Mouse (Mus musculus): Measurements from ENCODE around the gene Ckap2.

Ckap2 gene

GRCm38 (mm10) chr8:22185431-22186397 lies at the start of gene Ckap2:
Gene Ckap2 (minus strand): TSS chr8:22185819.
- peak; percentile 92 for DNase-seq (ENCODE audit: low read depth, low spot score)

GRCm38 (mm10) chr8:22228621-22229020 lies 43.0 kb upstream of the Ckap2 start:
- no peak for DNase-seq (ENCODE audit: low read depth, low spot score)

DNA sequence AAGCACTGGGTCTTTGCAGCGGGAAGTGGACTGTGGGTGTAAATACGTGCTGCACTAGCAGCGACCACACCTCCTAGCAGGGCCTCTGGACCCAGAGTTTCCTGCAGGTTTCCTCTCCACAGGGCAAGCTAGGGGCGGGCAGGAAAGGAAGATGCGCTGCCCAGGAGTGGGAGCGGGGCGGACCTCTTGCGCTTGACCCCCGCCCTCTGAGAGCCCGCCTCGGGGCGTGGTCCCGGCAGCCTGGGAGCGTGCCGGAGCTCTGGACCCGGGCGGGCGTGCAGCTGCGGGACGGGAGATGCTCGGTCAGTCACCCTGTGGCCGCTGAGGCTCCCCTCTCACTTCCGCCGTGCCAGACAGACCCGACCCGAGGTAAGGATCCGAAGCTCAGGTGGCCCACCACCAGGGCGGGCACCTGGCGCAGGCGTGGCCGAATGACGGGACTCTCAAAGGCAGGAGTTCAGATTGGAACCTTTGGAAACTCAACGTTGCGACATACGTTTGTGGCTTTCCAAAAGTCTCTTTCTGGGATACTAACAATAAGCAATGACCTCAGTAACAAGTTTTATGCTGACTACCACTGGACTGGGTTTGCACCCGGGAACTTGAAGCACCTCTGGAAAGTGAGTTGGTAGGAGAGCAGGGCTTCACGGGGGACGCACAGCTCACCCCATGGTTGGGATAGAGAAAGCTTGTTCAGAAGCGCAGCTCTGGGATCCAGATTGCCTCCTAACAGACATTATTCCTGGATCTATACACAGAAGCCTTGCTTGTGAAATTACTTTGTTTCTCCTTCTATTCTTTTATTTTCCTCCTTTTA lies 41.6 kb upstream of the Ckap2 start, which contains the start of gene Thsd1:
Gene Thsd1 (plus strand): TSS at position 253 of the 817 bp plus-strand sequence.
- peak; percentile 34 for DNase-seq (ENCODE audit: low read depth, low spot score)

DNA sequence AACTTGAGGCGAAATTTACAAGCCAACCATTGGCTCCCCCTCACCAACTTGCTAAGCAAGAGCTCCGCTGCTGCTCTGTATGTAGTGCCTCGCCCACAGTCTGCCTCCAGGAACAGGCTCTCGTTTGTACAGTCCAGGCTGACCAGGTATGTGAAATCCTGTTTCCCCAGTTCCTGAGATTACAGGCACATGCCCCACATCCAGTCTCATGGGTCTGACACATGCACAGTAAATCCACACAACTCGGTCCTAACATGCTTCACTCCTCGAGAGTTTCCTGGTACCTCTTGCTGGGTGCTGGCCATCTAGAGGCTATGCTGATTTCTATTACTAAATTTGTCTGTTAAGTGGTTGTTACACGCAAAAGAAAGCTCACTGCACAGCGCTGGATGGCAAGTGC lies 40.7 kb upstream of the Ckap2 start:
- no peak for DNase-seq (ENCODE audit: low read depth, low spot score)

DNA sequence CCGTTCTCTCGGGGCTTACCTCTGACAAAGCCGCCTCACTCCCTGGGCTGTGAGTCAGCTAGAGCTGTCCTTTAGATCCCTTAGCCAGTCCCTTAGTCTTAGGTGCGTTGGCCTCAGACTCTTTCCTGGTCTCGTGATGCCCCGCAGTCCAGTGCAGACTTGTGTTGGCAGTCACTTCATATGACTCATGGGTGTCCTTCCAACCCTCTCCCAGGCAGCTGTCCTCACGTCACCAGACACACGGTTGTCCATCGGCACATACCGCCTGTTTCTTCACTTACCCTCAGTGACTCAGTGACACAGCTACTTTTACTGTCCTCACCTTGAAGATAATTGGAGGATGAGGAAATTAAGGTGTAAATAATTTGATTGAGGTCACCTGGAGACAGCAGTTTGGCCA lies 29.2 kb upstream of the Ckap2 start:
- DNase-seq (ENCODE audit: low read depth, low spot score) = no peak

DNA sequence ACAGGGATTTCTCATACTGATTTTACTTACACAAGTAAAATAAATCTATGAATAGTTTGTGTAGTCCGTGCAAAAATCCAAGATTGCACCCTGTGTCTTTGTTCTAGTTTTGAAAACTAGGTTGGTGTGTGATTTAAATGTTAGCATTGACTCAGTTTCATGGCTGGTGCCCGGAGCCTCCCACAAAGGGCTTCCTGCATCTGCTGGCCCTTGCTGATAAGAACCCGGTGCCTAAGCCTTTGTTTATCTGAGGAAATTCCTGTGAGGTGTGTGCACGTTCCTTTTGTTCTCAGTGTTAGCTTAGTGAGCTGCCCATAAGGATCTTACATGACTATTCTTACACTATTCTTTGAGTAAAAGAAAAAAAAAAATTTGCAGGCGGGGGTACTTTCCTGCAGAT lies 23.4 kb upstream of the Ckap2 start:
- no peak for DNase-seq (ENCODE audit: low read depth, low spot score)

GRCm38 (mm10) chr8:22207535-22207934 lies 21.9 kb upstream of the Ckap2 start:
- DNase-seq (ENCODE audit: low read depth, low spot score) = no peak

DNA sequence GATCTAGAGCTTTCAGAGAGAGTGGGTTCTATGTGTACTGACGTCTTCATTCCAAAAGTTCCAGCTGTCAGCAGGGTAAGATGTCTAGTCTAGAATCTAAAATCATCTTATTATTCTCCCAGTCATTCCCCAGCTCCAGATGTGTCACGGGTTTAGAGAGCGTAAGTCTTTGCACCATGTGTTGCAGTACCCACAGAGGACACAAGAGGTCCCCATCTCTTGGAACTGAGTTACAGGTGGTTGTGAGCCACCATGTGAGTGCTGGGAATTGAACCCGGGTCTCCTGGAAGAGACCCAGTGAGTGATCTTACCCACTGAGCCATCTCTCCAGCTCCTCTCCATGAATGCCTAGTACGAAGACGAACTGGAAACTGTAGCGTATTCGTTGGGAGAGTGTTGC lies 13.9 kb upstream of the Ckap2 start:
- DNase-seq (ENCODE audit: low read depth, low spot score) = no peak

DNA sequence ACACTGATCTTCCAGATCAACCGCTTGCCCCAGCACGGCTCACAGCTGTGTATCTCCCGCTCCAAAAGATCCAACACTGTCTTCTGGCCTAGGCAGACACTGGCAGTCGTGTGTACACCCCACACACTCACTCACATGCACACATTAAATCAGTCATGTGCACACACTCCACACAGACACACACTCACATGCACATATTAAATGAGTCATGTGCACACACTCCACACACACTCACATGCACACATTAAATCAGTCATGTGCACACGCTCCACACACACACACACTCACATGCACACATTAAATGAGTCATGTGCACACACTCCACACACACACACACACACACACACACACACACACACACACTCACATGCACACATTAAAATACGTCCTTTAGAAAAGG lies 12.3 kb upstream of the Ckap2 start:
- no peak for DNase-seq (ENCODE audit: low read depth, low spot score)

DNA sequence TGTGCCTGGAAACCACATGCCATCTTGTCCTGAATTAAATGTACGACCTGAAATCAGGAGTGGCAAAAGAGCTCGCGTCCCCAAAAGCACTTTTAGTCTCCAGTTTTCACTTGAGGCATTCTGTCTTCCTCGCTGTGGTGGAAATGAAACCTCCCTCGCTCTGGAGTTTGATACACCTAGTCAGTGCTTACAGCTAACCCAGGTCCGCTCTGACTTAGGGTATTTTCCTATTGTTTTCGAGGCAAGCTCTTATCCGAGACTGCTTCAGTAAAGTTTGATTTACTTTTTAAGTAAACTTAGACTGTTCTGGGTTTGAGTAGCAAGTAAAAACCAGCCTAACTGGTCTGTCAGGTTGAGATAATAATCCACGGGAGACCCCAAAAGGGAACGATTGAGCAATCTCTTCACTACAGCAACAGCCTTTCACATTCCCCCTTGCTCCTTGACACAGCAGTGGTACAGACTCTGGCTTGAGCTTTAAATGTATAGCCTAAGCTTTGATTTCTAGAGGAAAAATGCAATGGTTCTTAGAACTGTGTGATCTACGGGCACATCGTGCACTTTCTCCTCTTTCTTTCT lies 7.9 kb upstream of the Ckap2 start:
- no peak for DNase-seq (ENCODE audit: low read depth, low spot score)

DNA sequence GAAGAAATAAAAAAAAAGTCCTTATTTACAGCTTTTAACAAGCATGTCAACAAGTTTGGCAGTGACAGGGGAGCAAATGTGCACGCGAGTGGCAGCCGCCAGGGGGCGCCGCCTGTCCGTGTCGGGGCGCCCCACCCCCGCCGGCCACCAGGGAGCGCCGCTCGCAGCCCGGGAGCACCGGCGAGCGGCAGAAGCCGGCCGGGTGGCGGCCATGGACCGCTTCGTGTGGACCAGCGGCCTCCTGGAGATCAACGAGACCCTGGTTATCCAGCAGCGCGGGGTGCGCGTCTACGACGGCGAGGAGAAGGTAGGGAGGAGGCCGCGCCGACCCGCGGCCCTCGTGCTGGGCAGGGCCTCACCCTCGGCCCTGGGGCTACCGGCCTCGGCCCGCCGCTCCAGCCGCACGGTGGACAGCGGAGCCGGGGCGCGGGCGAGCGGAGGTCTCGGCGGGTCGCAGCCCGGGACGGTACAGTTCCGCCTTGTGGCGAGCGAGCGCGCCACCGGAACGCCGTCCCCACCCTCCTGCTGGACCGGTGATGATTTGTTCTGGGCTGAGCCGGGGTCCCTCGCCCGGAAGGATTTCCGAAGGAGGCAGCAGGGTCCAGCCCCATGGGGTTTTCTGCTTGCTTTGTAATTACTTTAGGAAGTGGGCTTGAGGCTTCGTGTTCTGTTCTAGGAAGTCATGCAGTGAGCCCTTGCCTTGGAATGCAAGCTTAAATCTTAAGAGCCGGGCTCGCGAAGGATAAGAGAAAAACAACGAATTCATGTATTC lies 7.2 kb upstream of the Ckap2 start, which contains the start of gene Vps36:
Gene Vps36 (plus strand): TSS at position 150 of the 772 bp plus-strand sequence.
- peak; percentile 75 for DNase-seq (ENCODE audit: low read depth, low spot score)

- peak; percentile 26 for DNase-seq (ENCODE audit: low read depth, low spot score)
Observed at GRCm38 (mm10) chr8:22184884-22185283, 735 bp downstream of the Ckap2 start.

- no peak for DNase-seq (ENCODE audit: low read depth, low spot score)
Observed at GRCm38 (mm10) chr8:22175966-22176365, 9.7 kb downstream of the Ckap2 start.

DNA sequence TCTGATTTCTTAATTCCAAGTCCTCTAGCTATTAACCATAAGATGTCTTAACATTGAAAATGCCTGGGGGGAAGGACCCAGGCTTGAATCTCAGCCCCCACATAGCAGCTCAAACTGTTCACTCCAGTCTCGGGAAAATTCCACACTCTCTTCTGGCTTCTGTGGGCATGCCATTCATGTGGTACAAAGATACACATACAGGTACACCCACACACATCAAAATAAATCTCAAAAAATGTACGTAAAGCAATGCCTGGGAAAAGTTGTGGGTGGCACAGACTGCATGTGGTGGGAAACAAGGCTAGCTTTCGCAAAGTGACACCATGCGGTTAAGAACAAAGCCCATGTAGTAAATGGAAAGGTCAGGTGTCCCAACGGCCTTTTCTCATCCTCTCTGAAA lies 16.5 kb downstream of the Ckap2 start:
- DNase-seq (ENCODE audit: low read depth, low spot score) = no peak

DNA sequence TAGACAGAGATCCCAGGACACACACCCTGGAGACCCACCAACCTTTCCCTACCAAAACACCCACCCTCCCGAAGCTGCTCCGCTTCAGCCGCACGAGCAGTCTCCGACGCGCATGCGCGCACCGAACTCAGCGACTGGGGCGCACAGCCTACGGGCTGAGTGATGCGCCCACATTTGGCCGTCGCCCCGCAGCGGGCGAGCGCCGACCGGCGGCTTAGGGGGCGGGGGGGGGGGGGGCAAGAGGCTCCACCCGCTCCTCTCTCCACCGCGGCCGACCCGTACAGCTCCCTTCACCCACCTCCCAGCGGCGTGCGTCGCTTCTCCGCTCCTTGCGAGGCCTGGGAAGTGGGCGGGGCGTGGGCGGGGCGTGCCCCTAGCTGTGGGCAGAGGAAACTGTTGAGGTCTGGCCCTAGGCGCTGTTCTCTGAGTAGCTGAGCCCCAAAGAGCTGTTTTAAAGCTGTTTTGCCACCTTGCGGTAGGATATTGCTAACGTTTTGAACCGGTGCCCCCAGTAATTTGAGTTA lies 19.5 kb downstream of the Ckap2 start, which contains the start of gene Nek3:
Gene Nek3 (minus strand): TSS at position 356 of the 524 bp plus-strand sequence.
- peak; percentile 84 for DNase-seq (ENCODE audit: low read depth, low spot score)

DNA sequence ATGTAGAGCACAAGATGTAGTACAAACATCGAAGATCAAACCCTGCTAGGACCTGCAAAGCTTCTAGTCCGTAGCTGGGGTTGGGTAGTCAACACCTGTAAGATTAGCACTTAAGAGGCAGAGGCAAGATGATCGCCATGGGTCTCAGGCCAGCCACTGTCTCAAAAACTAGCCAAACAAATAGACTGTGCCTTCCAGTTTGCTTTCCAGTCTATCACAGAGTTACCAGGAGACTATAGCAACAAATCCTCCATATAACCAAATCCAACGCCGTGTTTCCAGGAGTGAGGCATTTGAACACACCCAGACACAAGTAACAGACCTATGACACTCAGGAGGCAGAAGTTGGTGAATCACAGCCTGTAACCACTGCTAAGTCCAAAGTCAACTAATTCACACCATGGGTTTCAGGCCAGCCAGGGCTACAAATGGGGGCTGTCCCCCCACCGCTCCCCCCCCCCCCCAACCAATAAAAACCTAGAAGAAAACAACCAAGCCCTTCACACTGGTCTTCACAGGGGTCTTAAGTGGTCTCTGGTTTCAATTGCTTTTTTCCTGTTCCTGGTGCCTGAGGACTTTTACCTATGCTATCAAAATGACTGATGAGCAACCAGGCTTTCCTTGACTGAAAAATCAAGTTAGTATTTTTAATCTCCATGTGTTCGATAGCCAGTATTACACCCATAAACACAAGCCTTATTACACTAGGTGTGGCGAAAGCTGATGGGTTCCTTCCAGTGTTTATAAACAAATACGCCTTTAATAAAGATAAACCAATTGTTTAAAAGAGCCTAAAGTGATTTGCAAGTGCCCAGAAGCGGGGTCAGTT lies 20.2 kb downstream of the Ckap2 start:
- no peak for DNase-seq (ENCODE audit: low read depth, low spot score)

DNA sequence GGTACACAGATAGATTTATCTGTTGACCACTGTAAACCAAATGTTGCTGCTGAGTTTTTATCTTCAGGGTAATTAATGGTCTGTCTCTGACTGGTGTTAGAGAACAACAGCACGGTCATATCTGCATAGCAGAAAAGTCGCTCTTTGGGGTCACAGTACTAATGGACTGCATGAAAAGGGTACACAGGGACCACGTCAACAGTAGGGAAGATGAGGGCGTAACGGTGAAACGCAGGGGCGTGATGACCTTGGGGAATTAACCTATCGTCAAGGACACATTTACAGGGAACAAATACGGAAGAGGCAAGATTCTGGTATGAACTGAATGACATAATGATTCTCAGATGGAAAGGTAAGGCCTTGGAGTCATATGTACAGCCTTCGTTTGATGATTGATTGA lies 21.2 kb downstream of the Ckap2 start:
- DNase-seq (ENCODE audit: low read depth, low spot score) = no peak

DNA sequence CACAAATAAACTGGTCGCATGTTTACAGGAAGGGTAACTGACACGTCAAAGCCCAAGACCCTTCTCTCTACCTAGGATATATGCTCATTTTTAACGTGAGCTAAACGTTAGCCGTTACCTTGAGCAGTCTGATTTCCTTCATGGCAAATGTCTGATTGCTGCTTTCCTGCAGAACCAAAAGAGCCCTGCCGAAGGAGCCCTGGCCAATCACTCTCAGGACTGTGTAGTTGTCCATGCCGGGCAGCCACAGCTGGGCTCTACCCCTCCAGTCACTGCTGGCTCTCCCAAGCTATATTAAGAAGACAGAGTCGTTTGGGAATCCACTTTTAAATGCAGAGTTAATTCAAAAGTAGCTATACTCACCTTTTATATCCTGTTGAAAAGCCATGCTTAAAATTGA lies 23.4 kb downstream of the Ckap2 start:
- no peak for DNase-seq (ENCODE audit: low read depth, low spot score)

DNA sequence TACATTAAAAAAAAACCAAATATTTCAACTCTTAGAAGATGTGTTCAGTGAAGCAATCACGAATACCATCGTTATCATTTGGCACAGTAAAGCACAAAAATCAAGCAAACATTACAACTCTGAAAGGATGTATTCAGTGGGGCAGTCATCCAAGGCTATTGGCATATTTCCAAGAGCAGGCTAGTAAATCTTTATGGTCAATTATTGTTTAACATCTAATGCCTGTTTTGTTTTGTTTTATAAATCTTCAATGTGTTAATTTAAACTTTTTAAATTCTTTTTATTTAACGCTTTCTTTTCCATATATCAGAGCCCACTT lies 35.3 kb downstream of the Ckap2 start:
- DNase-seq (ENCODE audit: low read depth, low spot score) = no peak
